Mouse (Mus musculus) lung, adult 2 months (tissue): ENCODE measurements around the gene Wbp4.

Experiments
- CTCF ChIP-seq: fragments of 200-500 bp; IDR thresholded peaks from 2 replicates; pipeline ENCODE4 v1.5.1; 2011; ENCODE audit warnings: mild to moderate bottlenecking, low read length, control low read depth; ENCODE audit not compliant: insufficient read depth
- POLR2A ChIP-seq: fragments of 200-500 bp; IDR thresholded peaks from 2 replicates; pipeline ENCODE4 v1.6.1; 2011; ENCODE audit warnings: low read depth, mild to moderate bottlenecking, control low read depth, low read length, borderline replicate concordance; ENCODE audit errors: extremely low read depth

GRCm38 (mm10) chr14:79517185-79517740 is 35.9 kb upstream of the Wbp4 start:
- TF ChIP-seq POLR2A: no peak
- no peak for TF ChIP-seq CTCF
